Mouse (Mus musculus) T-cell, adult 66 days (primary cell): ENCODE results near the gene Hspbp1. TPM values are rescaled to one million over a fixed set of nuclear protein-coding genes. Genes with fewer than 3 reads are reported as not detected.

ENCODE experiments used
- total RNA-seq, 2 experiments: library from RNA; stranded (reverse); gene quantifications; 3 replicates in 1 of 2; 4 replicates in 1 of 2; pipeline ENCODE4 v1.2.4; 2023

Gene Hspbp1
- total RNA-seq, result 10 to 100 TPM; 56.0 to 66.8 TPM

GRCm38 (mm10) chr7:4684632-4685417 is at the start of gene Hspbp1:
Hspbp1 (minus strand) TSS chr7:4685068.

DNA sequence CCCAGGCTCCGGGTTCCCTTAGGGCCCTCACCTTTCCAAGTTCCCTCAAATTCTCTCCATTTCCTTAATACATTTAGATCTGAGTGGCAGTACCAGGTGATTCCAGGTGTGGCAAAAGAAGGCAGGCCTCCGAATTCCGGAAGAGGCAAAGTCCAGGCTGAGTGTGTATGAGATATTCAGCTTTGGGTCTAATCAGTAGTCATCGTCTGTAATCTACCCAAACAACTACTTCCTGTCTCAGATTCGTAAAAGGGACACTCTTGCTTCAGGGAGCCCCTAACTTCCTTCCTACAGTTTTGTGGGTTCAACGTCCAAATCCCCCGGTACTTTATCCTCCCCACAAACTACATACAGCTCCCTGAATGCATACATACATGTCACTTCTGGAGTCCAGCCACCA is 40.3 kb upstream of the Hspbp1 start, which contains the start of gene Tmem150b:
Gene Tmem150b, minus strand, starts transcription at position 81 of the 400 bp plus-strand sequence.

DNA sequence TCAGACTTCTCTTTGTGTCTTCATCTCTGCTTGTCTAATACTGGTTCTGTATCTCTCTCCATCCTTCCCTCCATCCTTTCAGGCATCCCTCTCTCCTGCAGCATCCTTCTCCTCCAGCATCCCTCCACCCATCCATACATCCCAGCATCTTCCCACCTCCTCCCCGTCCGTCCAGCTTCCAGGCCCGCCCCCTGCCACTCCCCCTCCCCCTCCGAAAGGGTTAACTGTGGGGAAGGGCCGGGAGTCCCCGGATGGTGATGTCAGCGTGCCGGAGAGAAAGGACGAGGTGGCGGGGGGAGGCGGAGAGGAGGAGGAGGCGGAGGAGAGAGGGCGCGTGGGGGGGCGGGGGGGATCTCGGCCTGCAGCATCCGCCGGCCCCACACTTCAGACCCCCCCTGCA is 5.5 kb upstream of the Hspbp1 start, which contains the start of gene Brsk1:
Gene Brsk1, plus strand, starts transcription at position 218 of the 400 bp plus-strand sequence.

DNA sequence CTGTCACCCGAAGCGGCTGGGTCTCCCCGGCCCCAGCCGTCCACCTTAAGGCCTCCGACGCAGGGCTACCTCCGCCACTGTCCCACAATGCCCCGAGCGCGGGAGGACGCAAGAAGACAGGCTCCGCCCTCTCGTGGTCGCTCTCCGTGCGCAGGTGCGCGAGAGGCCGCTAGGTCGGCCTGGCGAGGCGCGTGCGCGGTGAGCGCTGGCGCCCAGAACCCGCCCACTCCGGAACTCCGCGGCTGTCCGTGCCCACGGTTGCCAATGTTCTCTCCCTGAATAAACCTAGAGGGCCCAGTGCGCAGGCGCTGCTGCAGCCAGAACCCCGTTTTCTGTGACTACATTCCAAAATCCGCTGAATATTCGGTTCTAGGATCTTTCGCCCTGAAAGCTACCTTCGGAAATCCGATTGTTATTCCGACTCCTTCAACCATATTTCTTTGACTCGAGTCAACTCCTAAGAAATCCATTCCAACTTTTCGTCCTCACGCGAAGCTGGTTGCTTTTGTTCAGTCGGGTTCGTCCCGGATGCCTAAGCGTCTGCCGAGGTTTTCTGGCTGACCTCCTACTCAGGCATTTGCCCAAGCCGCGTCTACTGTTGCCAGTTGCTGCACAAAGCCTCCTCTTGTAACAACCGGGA is 25.8 kb downstream of the Hspbp1 start, which contains the start of gene Ppp6r1:
Gene Ppp6r1, minus strand, starts transcription at position 108 of the 640 bp plus-strand sequence.

DNA sequence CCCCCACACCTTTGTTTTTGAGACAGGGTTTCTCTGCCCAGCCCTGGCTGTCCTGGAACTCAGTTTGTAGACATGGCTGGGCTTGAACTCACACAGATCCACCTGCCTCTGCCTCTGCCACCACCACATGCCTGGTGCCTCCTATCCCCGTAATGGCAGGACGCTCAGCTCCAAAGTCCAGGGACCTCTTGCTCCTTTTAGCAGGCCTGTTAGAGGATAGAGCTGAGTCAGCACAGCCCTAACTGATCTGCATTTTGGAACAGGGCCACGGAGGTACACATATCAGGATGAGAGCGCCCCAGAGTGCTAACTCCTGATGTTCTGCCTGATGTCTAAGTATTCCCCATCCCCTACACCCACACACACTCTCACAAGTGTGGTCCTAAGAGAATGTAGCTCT is 53.8 kb downstream of the Hspbp1 start, which contains the start of gene Tmem86b:
Gene Tmem86b, minus strand, starts transcription at position 392 of the 400 bp plus-strand sequence.

Other genes with a start within 250 kb of the Hspbp1 start
- gene Rdh13, start 239.4 kb downstream of the Hspbp1 start, total RNA-seq, result 10 to 100 TPM; 10.7 to 13.4 TPM
- gene Eps8l1, start 224.4 kb downstream of the Hspbp1 start, total RNA-seq, result 10 to 100 TPM; 15.7 to 17.8 TPM
- 100 to 1,000 TPM; 275 to 289 TPM for gene Ppp1r12c, start 183.4 kb downstream of the Hspbp1 start, total RNA-seq
- gene Tnnt1, start 168.7 kb downstream of the Hspbp1 start, total RNA-seq, result 1 to 10 TPM; 4.7 to 6.1 TPM
- not detected for gene Tnni3, start 160.8 kb downstream of the Hspbp1 start, total RNA-seq
- not detected for gene Dnaaf3, start 152.6 kb downstream of the Hspbp1 start, total RNA-seq
- gene Syt5, start 137.5 kb downstream of the Hspbp1 start, total RNA-seq, result under 1 TPM in 1 of 2 experiments, not detected in 1; 0.83 TPM
- gene Ptprh, start 81.0 kb downstream of the Hspbp1 start, total RNA-seq, result not detected
- 10 to 100 TPM; 56.1 to 82.6 TPM for gene Tmem86b, start 53.6 kb downstream of the Hspbp1 start, total RNA-seq
- 100 to 1,000 TPM; 269 to 275 TPM for gene Ppp6r1, start 26.0 kb downstream of the Hspbp1 start, total RNA-seq
- gene Brsk1, start 5.5 kb upstream of the Hspbp1 start, total RNA-seq, result not detected
- gene Tmem150b, start 40.2 kb upstream of the Hspbp1 start, total RNA-seq, result under 1 TPM; 0.21 to 0.76 TPM
- gene Kmt5c, start 55.0 kb upstream of the Hspbp1 start, total RNA-seq, result 10 to 100 TPM; 66.9 to 85.4 TPM
- 1 to 10 TPM; 2.1 to 4.0 TPM for gene Cox6b2, start 68.0 kb upstream of the Hspbp1 start, total RNA-seq
- gene Fam71e2, start 86.2 kb upstream of the Hspbp1 start, total RNA-seq, result not detected
- gene Il11, start 97.8 kb upstream of the Hspbp1 start, total RNA-seq, result not detected
- gene Tmem190, start 97.9 kb upstream of the Hspbp1 start, total RNA-seq, result not detected
- gene Tmem238, start 104.6 kb upstream of the Hspbp1 start, total RNA-seq, result 1 to 10 TPM; 1.4 to 2.7 TPM
- gene Rpl28, start 107.8 kb upstream of the Hspbp1 start, total RNA-seq, result 1,000 to 10,000 TPM; 2,356 to 2,505 TPM
- gene Ube2s, start 127.5 kb upstream of the Hspbp1 start, total RNA-seq, result 100 to 1,000 TPM; 160 to 166 TPM
- under 1 TPM; 0.23 to 0.36 TPM for gene Shisa7, start 159.6 kb upstream of the Hspbp1 start, total RNA-seq
- gene Isoc2b, start 185.2 kb upstream of the Hspbp1 start, total RNA-seq, result 1 to 10 TPM; 4.1 to 4.2 TPM
- gene Isoc2a, start 192.1 kb upstream of the Hspbp1 start, total RNA-seq, result 10 to 100 TPM; 10.4 to 13.5 TPM
- not detected for gene Gm36210, start 221.4 kb upstream of the Hspbp1 start, total RNA-seq
- 10 to 100 TPM; 30.9 to 32.3 TPM for gene Zfp628, start 230.1 kb upstream of the Hspbp1 start, total RNA-seq
- gene Nat14, start 237.0 kb upstream of the Hspbp1 start, total RNA-seq, result 10 to 100 TPM; 10.5 to 10.7 TPM
- 1 to 10 TPM in 1 of 2 experiments, under 1 TPM in 1; 0.73 to 1.3 TPM for gene Ssc5d, start 240.7 kb upstream of the Hspbp1 start, total RNA-seq